Mouse (Mus musculus) lung, adult 2 months (tissue): ENCODE data around the gene Ptgfr. TPM values are rescaled to one million over a fixed set of nuclear protein-coding genes. Genes with fewer than 3 reads are reported as not detected.

Experiments
- DNase-seq: peaks from one replicate; pipeline ENCODE4 v3.0.0; 2022
- H3K4me1 ChIP-seq: fragments of 200-500 bp; 2 replicates; pipeline ENCODE4 v1.6.1; 2011; ENCODE audit warnings: low read length; ENCODE audit not compliant: control insufficient read depth, insufficient read depth
- H3K4me3 ChIP-seq: fragments of 200-500 bp; replicated peaks from 2 replicates; pipeline ENCODE3; 2011; ENCODE audit warnings: low read depth, mild to moderate bottlenecking, control low read depth, low read length; ENCODE audit errors: extremely low read depth
- CTCF ChIP-seq: fragments of 200-500 bp; IDR thresholded peaks from 2 replicates; pipeline ENCODE4 v1.5.1; 2011; ENCODE audit warnings: mild to moderate bottlenecking, low read length, control low read depth; ENCODE audit not compliant: insufficient read depth
- POLR2A ChIP-seq: fragments of 200-500 bp; IDR thresholded peaks from 2 replicates; pipeline ENCODE4 v1.6.1; 2011; ENCODE audit warnings: low read depth, mild to moderate bottlenecking, control low read depth, low read length, borderline replicate concordance; ENCODE audit errors: extremely low read depth
- WGBS: fragments of 180-500 bp; shearing (Covaris S2); methylation state at CpG from one replicate; pipeline ENCODE4 v1.1.7; 2018; 5-methylcytosine and 5-hydroxymethylcytosine counted together
- polyA plus RNA-seq: library from polyadenylated mRNA; depleted of rRNA; stranded (reverse); fragments of >200 nt; gene quantifications from 2 replicates; pipeline ENCODE4 v1.2.3, GENCODE M21; 2012

Ptgfr gene
- polyA plus RNA-seq, 1 experiment, result 7.4 TPM

DNA sequence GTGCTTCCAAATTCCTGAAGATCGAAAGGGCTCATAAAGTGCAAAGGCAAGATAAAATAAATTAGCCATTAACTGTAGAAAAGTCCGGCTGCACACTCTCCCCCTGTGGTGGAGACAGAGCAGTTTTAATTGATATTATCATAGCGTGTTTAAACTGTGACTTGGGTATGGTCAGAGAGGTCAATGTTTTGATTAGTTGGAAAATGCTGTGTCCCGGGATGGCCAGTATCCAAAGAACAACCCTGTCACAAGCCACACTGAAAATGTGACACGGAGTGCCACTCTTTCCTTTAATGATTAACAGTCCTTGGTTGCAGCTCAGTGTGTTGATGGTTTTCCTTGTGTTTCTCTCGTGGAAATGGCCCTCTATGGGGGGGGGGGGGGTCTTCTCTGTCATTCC lies 942 bp upstream of the Ptgfr start:
- no peak for TF ChIP-seq POLR2A
- no peak for TF ChIP-seq CTCF
- Histone ChIP-seq H3K4me3 (no peak overlapping the region), H3K4me1 (no peaks in the 10 kb centered on the region; the same call in 1 of the 2 replicates)
- WGBS, result 55% methylated on average over 6 of the region's 6 CpGs
- DNase-seq, result no peak

DNA sequence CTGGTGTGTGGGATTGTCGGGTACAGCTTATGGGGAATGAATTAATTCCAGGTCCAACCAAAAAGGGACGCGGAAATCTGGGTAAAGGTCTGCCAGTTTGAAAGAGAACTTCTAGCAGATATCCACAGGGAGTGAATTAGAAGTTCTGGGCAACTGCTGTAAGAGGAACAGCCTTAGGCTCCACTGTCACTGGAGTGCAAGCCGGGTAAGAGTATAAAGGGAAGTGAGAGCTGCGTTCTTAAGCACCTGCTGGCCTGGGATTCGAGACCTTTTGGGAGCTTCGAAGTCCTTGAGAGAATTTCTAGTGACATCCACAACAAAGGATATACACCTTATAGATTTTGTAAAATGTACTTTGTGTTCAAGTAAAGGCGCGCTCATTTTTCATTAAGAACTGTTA lies 319 bp upstream of the Ptgfr start:
- H3K4me3 ChIP-seq, result no peak overlapping the region

DNA sequence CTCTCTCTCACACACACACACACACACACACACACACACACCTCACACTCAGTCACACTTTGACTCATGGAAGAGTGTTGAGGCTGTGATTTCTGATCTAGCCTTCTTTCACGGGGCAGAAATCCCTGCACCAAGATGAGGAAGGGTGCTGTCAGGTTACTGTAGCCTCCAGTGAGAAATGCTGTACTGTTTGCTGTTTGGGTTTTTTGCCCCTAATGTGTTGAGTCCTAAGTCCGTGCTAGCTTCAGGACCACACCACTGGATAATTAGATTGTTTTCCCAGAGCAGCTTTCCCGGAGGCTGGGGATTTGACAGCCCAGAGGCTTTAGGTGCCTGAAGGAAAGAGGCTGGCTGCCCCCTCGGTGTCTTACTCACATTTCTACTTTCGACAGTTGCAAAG lies 979 bp downstream of the Ptgfr start:
- no peak overlapping the region for H3K4me3 ChIP-seq
- 13% methylated on average over 5 of the region's 5 CpGs for whole genome bisulfite sequencing

More for the DNA sequence above, 319 bp upstream of the Ptgfr start:
- TF ChIP-seq CTCF (no peak), POLR2A (no peak)
- 57% methylated on average over 9 of the region's 9 CpGs for WGBS
- DNase-seq, result no peak
- H3K4me1 ChIP-seq, result no peaks in the 10 kb centered on the region; the same call in 1 of the 2 replicates

DNA sequence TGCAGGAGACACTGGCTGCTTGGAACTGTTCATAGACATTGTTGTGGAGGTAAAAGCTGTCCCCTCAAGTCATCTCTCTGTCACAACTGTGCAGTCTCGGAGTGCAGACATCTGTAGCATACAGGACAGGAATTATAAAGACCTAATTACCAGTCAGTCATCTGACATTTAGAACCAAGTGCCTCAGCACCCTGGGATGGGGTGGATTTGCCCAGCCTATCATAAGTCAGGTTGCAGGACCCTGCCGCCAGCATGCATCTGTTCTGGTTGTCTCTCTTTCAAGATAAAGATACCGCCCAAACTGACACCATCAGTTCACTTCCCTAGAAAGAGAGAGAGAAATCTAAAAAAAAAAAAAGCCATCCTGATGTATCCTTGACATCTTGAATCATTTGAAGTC lies 1.6 kb downstream of the Ptgfr start:
- Histone ChIP-seq H3K4me1 (no peaks in the 10 kb centered on the region; the same call in 1 of the 2 replicates), H3K4me3 (no peak overlapping the region)
- 70% methylated on average over 3 of the region's 3 CpGs for WGBS
- TF ChIP-seq POLR2A, result no peak
- TF ChIP-seq CTCF, result no peak
- no peak for DNase-seq

More for the DNA sequence above, 979 bp downstream of the Ptgfr start:
- no peaks in the 10 kb centered on the region; the same call in 1 of the 2 replicates for H3K4me1 ChIP-seq
- TF ChIP-seq CTCF, result no peak
- TF ChIP-seq POLR2A, result no peak
- no peak for DNase-seq

DNA sequence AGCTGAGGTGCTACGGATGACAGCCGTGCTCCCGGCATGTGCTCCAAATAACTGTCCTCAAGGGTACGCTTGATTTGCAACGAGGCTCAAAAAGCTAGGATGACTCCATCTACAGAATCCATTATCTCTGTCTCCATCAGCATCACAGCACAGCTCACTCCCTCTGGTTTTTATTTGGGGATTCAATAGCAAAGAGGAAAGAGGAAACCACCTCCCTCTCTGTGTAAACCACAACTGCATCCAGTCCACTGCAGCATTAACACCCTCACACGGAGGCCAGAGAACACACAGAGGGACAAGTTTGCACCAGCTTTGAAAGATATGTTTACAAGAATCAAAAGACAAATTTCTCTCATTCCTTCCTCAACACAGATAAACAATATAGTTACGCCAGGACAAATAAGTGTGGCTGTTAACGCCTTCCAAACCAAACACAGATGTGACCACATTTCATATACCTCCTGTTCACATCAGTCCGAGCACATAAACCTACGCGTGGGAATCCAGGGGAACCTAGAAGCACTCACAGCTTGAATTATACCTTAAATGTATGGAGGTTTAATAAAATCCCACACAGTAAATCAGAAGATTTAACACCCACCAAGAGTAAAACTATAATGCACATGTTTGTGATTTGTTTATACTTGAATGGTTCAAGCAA lies 9.3 kb downstream of the Ptgfr start:
- DNase-seq, result no peak
- H3K4me3 ChIP-seq, result no peak overlapping the region
- no peaks in the 10 kb centered on the region for H3K4me1 ChIP-seq
- TF ChIP-seq CTCF (no peak), POLR2A (no peak)
- 57% methylated on average over 11 of the region's 11 CpGs for WGBS

DNA sequence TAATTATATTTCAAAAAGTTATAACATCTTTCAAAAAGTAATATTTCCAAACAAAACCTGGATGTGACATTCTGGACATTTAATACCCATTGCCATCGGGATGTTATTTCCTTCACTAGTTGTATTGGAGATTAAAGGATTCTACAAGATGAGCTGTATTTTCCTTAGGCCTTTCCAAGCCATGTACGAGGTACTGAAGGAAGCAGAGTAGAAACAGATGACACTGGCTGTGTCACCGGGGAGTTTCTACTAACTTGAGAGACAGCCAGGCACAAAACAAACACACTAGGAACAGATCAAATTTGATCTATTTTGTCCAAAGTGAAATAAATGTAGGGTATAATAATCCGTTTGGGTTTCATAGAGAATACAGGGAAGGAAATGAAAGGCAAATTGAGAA lies 17.6 kb downstream of the Ptgfr start:
- 67% methylated on average over 4 of the region's 4 CpGs for WGBS
- Histone ChIP-seq H3K4me3 (no peak overlapping the region), H3K4me1 (no peaks in the 10 kb centered on the region)
- no peak for DNase-seq
- TF ChIP-seq POLR2A (no peak), CTCF (no peak)

DNA sequence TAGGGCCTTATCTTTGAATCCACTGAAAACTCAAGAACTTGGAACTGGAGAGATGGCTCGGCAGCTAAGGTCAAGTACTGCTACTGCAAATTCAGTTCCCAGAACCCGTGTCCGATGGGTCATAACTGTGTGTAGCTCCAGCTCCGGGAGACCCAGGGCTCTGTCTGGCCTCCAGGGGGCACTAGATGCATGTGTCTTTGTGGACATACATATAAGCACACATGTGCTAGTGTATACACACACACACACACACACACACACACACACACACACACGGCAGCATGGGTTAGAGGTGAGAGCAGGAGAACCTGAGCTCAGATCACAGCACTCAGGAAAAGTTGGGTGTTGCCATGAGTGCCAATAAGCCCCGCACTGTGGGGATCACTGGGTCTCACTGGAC lies 19.2 kb downstream of the Ptgfr start:
- 66% methylated on average over 6 of the region's 6 CpGs for WGBS
- Histone ChIP-seq H3K4me3 (no peak overlapping the region), H3K4me1 (no peaks in the 10 kb centered on the region)
- TF ChIP-seq POLR2A, result no peak
- TF ChIP-seq CTCF, result peak; percentile 55
- DNase-seq, result peak; percentile 33

DNA sequence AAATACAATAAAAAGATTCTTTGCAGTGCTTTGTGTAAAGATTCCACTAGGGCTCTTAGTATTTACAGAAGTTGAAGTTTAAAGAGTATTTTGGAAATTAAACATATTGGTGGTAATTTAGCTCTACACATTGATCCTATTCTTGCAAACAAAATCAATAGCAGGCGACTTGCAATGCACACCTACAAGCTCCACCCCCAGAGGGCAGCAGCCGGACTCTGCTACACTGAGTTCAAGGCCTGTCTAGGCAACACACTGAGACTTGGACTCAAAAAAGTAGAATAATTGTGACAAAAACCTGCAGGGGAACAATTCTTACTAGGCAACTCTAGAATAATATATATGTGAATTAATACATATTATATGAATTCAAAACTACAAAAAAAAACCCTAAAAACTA lies 28.8 kb downstream of the Ptgfr start:
- no peak for DNase-seq
- Histone ChIP-seq H3K4me3 (no peak overlapping the region), H3K4me1 (no peaks in the 10 kb centered on the region)
- TF ChIP-seq CTCF (no peak), POLR2A (no peak)
- WGBS, result 72% methylated on average over 2 of the region's 2 CpGs

DNA sequence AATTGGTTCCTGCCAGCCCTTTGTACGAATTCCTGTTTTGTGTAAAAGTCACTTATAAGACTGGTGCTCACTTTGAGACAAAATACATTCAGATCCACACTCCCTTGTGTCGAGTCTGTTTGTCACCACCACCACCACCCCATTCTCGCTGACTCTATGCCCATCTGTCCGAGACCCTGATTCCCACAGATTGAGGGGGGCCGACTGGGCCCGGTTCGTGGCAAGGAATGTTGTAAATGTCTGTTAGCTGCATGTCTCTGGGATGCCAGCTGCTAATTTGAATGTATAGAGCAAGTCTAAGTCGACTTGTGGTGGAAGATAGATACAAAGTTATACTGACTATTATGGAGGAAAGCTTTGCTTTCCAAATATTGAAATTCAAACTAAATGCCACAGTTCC lies 48.8 kb downstream of the Ptgfr start:
- no peak for DNase-seq
- 80% methylated on average over 8 of the region's 8 CpGs for WGBS
- TF ChIP-seq CTCF, result no peak
- Histone ChIP-seq H3K4me1 (no peaks in the 10 kb centered on the region), H3K4me3 (no peak overlapping the region)

DNA sequence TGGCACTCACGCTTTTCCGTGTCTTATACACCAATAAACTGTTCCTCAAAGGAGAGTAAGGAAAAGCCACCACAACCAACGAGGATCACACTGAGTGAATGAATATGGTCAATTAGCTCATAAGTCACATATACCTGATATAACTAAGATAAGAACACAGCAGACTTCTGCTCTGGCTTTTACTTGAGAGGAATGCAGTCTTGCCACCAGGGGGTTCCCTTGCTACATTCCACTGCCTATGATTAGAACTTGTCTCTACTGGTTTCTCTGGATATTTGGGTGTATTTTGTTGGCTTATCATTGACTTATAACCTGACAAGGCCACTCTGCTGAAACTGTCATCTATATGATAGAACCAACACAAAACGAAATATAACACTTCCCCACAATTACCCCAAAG lies 62.3 kb downstream of the Ptgfr start:
- 69% methylated on average over 4 of the region's 4 CpGs for whole genome bisulfite sequencing
- TF ChIP-seq CTCF (no peak), POLR2A (no peak)
- Histone ChIP-seq H3K4me1 (no peaks in the 10 kb centered on the region), H3K4me3 (no peak overlapping the region)
- peak; percentile 10 for DNase-seq
